Mouse (Mus musculus) hindbrain, embryonic 16.5 days (tissue): ENCODE data around the gene Il4i1. TPM values are rescaled to one million over a fixed set of nuclear protein-coding genes. Genes with fewer than 3 reads are reported as not detected.

Experiments used
- microRNA counts: library from miRNA; unstranded; fragments of <30 nt; microRNA quantifications from one replicate; lab custom pipeline; 2016
- microRNA-seq: library from miRNA; unstranded; fragments of <30 nt; microRNA quantifications from one replicate; pipeline ENCODE4, GENCODE M21; 2017
- polyA plus RNA-seq: library from polyadenylated mRNA; unstranded; fragments of >200 nt; fragmentation: Nextera tagmentation; extraction: Ambion mirVana; gene quantifications from 2 replicates; pipeline ENCODE4 v1.2.1, GENCODE M21; 2015

Gene Il4i1
- polyA plus RNA-seq, 1 experiment from 2014 or later = 1.7 TPM

MicroRNAs encoded within 50 kb of the gene (microRNA counts, 519-probe panel; counts per million panel counts)
- microRNA mmu-miR-707 (lab: Ali Mortazavi, UCI) = not detected

Small RNA genes lying within 50 kb of the gene (microRNA-seq; reads per million reads assigned to microRNA genes)
- 0.83 reads per million for gene Mir707

Other genes starting within 250 kb of the Il4i1 start
- gene Napsa, start 244.0 kb upstream of the Il4i1 start, polyA plus RNA-seq = 1.1 and 1.6 TPM in 2 replicates
- gene Kcnc3, start 225.7 kb upstream of the Il4i1 start, polyA plus RNA-seq = 6.4 and 8.5 TPM in 2 replicates
- 5.0 and 8.0 TPM in 2 replicates for gene Myh14, start 145.5 kb upstream of the Il4i1 start, polyA plus RNA-seq
- gene Izumo2, start 107.6 kb upstream of the Il4i1 start, polyA plus RNA-seq = not detected in 2 replicates
- gene Vrk3, start 68.0 kb upstream of the Il4i1 start, polyA plus RNA-seq = 31.2 and 34.0 TPM in 2 replicates
- gene Zfp473, start 65.3 kb upstream of the Il4i1 start, polyA plus RNA-seq = 1.1 and 1.4 TPM in 2 replicates
- gene Nup62, start 299 bp upstream of the Il4i1 start, polyA plus RNA-seq = 42.5 and 51.6 TPM in 2 replicates
- gene Atf5, start 271 bp downstream of the Il4i1 start, polyA plus RNA-seq = 2.7 and 2.9 TPM in 2 replicates
- gene Akt1s1, start 32.6 kb downstream of the Il4i1 start, polyA plus RNA-seq = 90.7 and 92.8 TPM in 2 replicates
- gene Tbc1d17, start 32.7 kb downstream of the Il4i1 start, polyA plus RNA-seq = 112 and 120 TPM in 2 replicates
- 30.1 and 34.0 TPM in 2 replicates for gene Pnkp, start 40.8 kb downstream of the Il4i1 start, polyA plus RNA-seq
- gene Ptov1, start 53.4 kb downstream of the Il4i1 start, polyA plus RNA-seq = 389 and 459 TPM in 2 replicates
- 136 and 158 TPM in 2 replicates for gene Med25, start 76.3 kb downstream of the Il4i1 start, polyA plus RNA-seq
- gene Fuz, start 79.7 kb downstream of the Il4i1 start, polyA plus RNA-seq = 18.1 and 19.6 TPM in 2 replicates
- 128 and 133 TPM in 2 replicates for gene Ap2a1, start 113.1 kb downstream of the Il4i1 start, polyA plus RNA-seq
- 0.15 TPM in 1 of 2 replicates, not detected in the other for gene Tsks, start 126.8 kb downstream of the Il4i1 start, polyA plus RNA-seq
- 58.6 and 59.7 TPM in 2 replicates for gene Cpt1c, start 158.5 kb downstream of the Il4i1 start, polyA plus RNA-seq
- 629 and 637 TPM in 2 replicates for gene Prmt1, start 170.2 kb downstream of the Il4i1 start, polyA plus RNA-seq
- 63.5 and 65.4 TPM in 2 replicates for gene Irf3, start 181.3 kb downstream of the Il4i1 start, polyA plus RNA-seq
- gene Bcl2l12, start 182.3 kb downstream of the Il4i1 start, polyA plus RNA-seq = 10.2 and 15.7 TPM in 2 replicates
- 38.6 and 47.1 TPM in 2 replicates for gene Scaf1, start 200.0 kb downstream of the Il4i1 start, polyA plus RNA-seq
- 13.1 and 16.7 TPM in 2 replicates for gene Rras, start 201.6 kb downstream of the Il4i1 start, polyA plus RNA-seq
- 12.8 and 13.4 TPM in 2 replicates for gene Prr12, start 236.5 kb downstream of the Il4i1 start, polyA plus RNA-seq
- 68.8 and 69.0 TPM in 2 replicates for gene Nosip, start 246.0 kb downstream of the Il4i1 start, polyA plus RNA-seq
- 15.7 and 16.7 TPM in 2 replicates for gene Prrg2, start 246.3 kb downstream of the Il4i1 start, polyA plus RNA-seq